Mouse (Mus musculus): Measurements from ENCODE around the gene Fgf15. TPM values are rescaled to one million over a fixed set of nuclear protein-coding genes. Genes with fewer than 3 reads are reported as not detected.

Fgf15 gene
- polyA plus RNA-seq, 2 experiments: 0.13 TPM; not detected in 1

DNA sequence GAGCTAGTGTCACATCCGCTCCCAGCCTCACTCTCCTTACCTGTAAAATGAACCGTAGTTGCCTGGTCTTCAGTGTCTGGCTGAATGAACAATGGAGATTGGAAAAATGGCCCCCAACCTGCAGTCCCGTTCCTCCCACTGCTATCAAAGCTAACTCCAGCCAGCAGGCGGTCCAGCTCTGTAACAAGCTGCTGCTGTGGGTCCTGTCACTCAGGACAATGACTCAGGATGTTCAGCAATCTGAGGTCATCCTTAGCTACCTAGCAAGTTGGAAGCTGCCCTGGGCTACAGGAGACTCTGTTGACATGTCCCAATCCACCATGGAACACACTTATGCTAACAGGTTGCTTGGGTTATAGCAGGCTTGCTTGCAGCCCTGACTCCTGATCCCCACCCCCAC, 23.2 kb upstream of the Fgf15 start:
- Histone ChIP-seq H3K27ac (replicated peaks; ENCODE audit: low read depth, low read length) (no peak overlapping the region), H3K4me3 (replicated peaks; ENCODE audit: low read length) (no peak overlapping the region), H3K36me3 (ENCODE audit: control insufficient read depth, insufficient read depth, low read length) (no peaks in the 10 kb centered on the region), H3K4me1 (ENCODE audit: control insufficient read depth, insufficient read depth, low read length) (no peaks in the 10 kb centered on the region; the same call in 1 of the 2 replicates), H3K9me3 (ENCODE audit: control insufficient read depth, low read length) (no peaks in the 10 kb centered on the region), H3K27me3 (ENCODE audit: control insufficient read depth, insufficient read depth, low read length) (no peaks in the 10 kb centered on the region), H3K9ac (ENCODE audit: low read depth, low read length, severe bottlenecking) (no peak overlapping the region), H3K4me2 (replicated peaks; ENCODE audit: low read depth, low read length, severe bottlenecking) (no peak overlapping the region)
- WGBS: 85% methylated on average over 4 of the region's 4 CpGs
- ATAC-seq (ENCODE audit: low FRiP score, low read depth) (no peak), DNase-seq (ENCODE audit: low spot score) (no peak)
- TF ChIP-seq POLR2A (IDR thresholded peaks at IDR 0.05; ENCODE audit: borderline replicate concordance, extremely low read depth, insufficient read depth, insufficient read length): no peak

DNA sequence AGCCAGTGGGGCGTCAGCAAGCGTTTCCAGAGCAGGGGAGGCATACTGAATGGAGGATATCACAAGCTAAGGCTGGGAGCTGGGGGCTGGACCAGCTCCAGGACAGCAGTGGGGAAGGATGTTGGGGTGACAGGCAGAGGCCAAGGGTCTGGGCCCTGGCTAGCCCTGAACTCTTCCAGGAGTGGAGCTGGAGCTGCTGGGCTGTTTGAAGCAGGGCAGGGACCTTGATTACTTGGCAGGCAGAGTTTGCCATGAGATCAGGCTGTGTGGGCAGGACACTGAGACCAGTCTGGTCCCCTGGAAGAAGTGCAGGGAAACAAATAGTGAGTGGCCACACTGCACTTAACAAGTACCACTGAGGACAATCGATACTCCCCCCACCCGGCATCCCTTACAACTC, 22.1 kb upstream of the Fgf15 start:
- no peak overlapping the region for H3K4me2 ChIP-seq (replicated peaks; ENCODE audit: low read depth, low read length, severe bottlenecking)
- DNase-seq (ENCODE audit: low spot score) (no peak), ATAC-seq (ENCODE audit: low FRiP score, low read depth) (no peak)
- 66% methylated on average over 4 of the region's 4 CpGs for WGBS
- H3K36me3 ChIP-seq (ENCODE audit: control insufficient read depth, insufficient read depth, low read length): no peaks in the 10 kb centered on the region
- no peak overlapping the region for H3K4me3 ChIP-seq (replicated peaks; ENCODE audit: low read length)
- no peak for TF ChIP-seq POLR2A (IDR thresholded peaks at IDR 0.05; ENCODE audit: borderline replicate concordance, extremely low read depth, insufficient read depth, insufficient read length)
- H3K27me3 ChIP-seq (ENCODE audit: control insufficient read depth, insufficient read depth, low read length): no peaks in the 10 kb centered on the region
- 0 out of 2 replicates have a peak overlapping the region, but pooled peaks have one; percentile 7 for H3K9ac ChIP-seq (ENCODE audit: low read depth, low read length, severe bottlenecking)
- H3K27ac ChIP-seq (replicated peaks; ENCODE audit: low read depth, low read length): no peak overlapping the region
- no peaks in the 10 kb centered on the region for H3K9me3 ChIP-seq (ENCODE audit: control insufficient read depth, low read length)
- no peaks in the 10 kb centered on the region; the same call in 1 of the 2 replicates for H3K4me1 ChIP-seq (ENCODE audit: control insufficient read depth, insufficient read depth, low read length)

DNA sequence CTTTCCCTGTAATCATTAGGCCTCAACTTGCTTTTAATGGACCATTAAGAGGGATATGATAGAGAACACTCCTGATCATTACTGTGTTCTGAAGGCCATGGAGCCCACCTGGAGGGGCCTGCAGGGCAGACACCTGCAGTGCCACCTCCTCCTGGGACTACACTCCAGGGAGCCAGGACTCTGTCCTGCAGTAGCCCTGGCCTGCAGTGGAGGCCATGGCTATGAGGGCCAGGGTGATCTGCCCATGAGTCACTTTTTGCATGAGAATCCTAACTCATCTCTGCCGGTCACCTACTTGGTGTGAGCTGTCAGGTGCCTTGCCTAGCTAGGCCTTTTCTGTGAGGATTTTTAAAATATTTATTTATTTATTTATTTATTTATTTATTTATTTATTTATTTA, 17.9 kb upstream of the Fgf15 start:
- Histone ChIP-seq H3K27ac (replicated peaks; ENCODE audit: low read depth, low read length) (no peak overlapping the region), H3K27me3 (ENCODE audit: control insufficient read depth, insufficient read depth, low read length) (no peaks in the 10 kb centered on the region), H3K36me3 (ENCODE audit: control insufficient read depth, insufficient read depth, low read length) (no peaks in the 10 kb centered on the region), H3K9me3 (ENCODE audit: control insufficient read depth, low read length) (no peaks in the 10 kb centered on the region), H3K4me1 (ENCODE audit: control insufficient read depth, insufficient read depth, low read length) (no peaks in the 10 kb centered on the region; the same call in 1 of the 2 replicates), H3K4me2 (replicated peaks; ENCODE audit: low read depth, low read length, severe bottlenecking) (no peak overlapping the region), H3K9ac (ENCODE audit: low read depth, low read length, severe bottlenecking) (no peak overlapping the region), H3K4me3 (replicated peaks; ENCODE audit: low read length) (no peak overlapping the region)
- DNase-seq (ENCODE audit: low spot score) (no peak), ATAC-seq (ENCODE audit: low FRiP score, low read depth) (no peak)
- TF ChIP-seq POLR2A (IDR thresholded peaks at IDR 0.05; ENCODE audit: borderline replicate concordance, extremely low read depth, insufficient read depth, insufficient read length): no peak
- WGBS: 95% methylated on average over 1 of the region's 1 CpGs

DNA sequence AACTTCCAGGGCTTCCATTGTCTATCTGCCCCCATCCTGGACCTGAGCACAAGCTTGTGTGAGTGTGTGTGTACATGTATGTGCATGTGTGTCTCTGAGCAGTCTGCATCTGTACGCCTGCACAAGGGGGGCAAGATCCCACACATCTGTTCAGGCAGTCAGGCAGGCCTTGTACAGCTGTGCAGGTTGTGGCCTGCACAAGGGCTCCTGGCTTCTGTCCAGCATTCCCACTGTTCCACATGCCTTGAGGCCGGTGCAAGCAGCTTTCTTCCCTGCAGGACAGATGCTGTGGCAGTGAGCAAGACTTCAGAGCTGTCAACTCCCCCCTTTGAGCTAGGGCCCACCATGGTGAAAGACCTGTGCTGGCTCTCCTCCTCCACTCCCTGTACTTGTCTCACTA, 13.2 kb upstream of the Fgf15 start:
- Histone ChIP-seq H3K9ac (ENCODE audit: low read depth, low read length, severe bottlenecking) (no peak overlapping the region), H3K4me3 (replicated peaks; ENCODE audit: low read length) (no peak overlapping the region), H3K4me1 (ENCODE audit: control insufficient read depth, insufficient read depth, low read length) (no peaks in the 10 kb centered on the region), H3K4me2 (replicated peaks; ENCODE audit: low read depth, low read length, severe bottlenecking) (no peak overlapping the region), H3K27ac (replicated peaks; ENCODE audit: low read depth, low read length) (no peak overlapping the region), H3K36me3 (ENCODE audit: control insufficient read depth, insufficient read depth, low read length) (no peaks in the 10 kb centered on the region), H3K27me3 (ENCODE audit: control insufficient read depth, insufficient read depth, low read length) (no peaks in the 10 kb centered on the region), H3K9me3 (ENCODE audit: control insufficient read depth, low read length) (no peaks in the 10 kb centered on the region)
- TF ChIP-seq POLR2A (IDR thresholded peaks at IDR 0.05; ENCODE audit: borderline replicate concordance, extremely low read depth, insufficient read depth, insufficient read length): no peak
- 5% methylated on average over 2 of the region's 2 CpGs for WGBS
- peak; percentile 70 for ATAC-seq (ENCODE audit: low FRiP score, low read depth)
- DNase-seq (ENCODE audit: low spot score): peak; percentile 83

DNA sequence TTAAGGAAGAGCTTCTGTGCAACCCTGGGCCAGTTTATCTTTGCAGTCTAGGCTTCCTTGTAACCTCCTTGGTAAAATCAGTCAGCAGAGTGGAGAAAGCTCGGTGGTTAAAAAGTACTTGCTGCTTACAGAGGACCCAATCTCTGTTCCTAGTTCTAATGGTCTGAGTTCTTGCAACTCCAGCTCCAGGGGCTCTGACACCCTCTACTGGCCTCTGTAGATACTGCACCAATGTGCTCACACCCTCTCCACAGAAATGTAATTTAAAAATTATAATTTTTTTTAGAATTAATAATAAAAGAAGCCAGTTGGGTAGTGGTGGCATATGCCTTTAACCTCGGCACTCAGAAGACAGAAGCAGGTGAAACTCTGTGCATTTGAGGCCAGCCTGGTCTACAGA, 8.7 kb upstream of the Fgf15 start:
- Histone ChIP-seq H3K27me3 (ENCODE audit: control insufficient read depth, insufficient read depth, low read length) (no peaks in the 10 kb centered on the region), H3K4me1 (ENCODE audit: control insufficient read depth, insufficient read depth, low read length) (0 out of 2 replicates have a peak, but pooled peaks cover 2% of the 10 kb centered on the region), H3K9me3 (ENCODE audit: control insufficient read depth, low read length) (no peaks in the 10 kb centered on the region), H3K36me3 (ENCODE audit: control insufficient read depth, insufficient read depth, low read length) (no peaks in the 10 kb centered on the region), H3K4me3 (replicated peaks; ENCODE audit: low read length) (no peak overlapping the region), H3K27ac (replicated peaks; ENCODE audit: low read depth, low read length) (no peak overlapping the region), H3K4me2 (replicated peaks; ENCODE audit: low read depth, low read length, severe bottlenecking) (no peak overlapping the region), H3K9ac (ENCODE audit: low read depth, low read length, severe bottlenecking) (no peak overlapping the region)
- WGBS: 77% methylated on average over 2 of the region's 2 CpGs
- TF ChIP-seq POLR2A (IDR thresholded peaks at IDR 0.05; ENCODE audit: borderline replicate concordance, extremely low read depth, insufficient read depth, insufficient read length): no peak
- DNase-seq (ENCODE audit: low spot score) (no peak), ATAC-seq (ENCODE audit: low FRiP score, low read depth) (no peak)

All from limb, embryonic 14.5 days (tissue).